Mouse (Mus musculus) neural tube, embryonic 10.5 days (tissue): ENCODE data around the gene Gm5148.

Experiments used
- DNase-seq: peaks from one replicate; pipeline ENCODE4 v3.0.0-alpha.2; 2017; ENCODE audit warnings: low spot score; ENCODE audit errors: extremely low spot score

The Gm5148 gene

DNA sequence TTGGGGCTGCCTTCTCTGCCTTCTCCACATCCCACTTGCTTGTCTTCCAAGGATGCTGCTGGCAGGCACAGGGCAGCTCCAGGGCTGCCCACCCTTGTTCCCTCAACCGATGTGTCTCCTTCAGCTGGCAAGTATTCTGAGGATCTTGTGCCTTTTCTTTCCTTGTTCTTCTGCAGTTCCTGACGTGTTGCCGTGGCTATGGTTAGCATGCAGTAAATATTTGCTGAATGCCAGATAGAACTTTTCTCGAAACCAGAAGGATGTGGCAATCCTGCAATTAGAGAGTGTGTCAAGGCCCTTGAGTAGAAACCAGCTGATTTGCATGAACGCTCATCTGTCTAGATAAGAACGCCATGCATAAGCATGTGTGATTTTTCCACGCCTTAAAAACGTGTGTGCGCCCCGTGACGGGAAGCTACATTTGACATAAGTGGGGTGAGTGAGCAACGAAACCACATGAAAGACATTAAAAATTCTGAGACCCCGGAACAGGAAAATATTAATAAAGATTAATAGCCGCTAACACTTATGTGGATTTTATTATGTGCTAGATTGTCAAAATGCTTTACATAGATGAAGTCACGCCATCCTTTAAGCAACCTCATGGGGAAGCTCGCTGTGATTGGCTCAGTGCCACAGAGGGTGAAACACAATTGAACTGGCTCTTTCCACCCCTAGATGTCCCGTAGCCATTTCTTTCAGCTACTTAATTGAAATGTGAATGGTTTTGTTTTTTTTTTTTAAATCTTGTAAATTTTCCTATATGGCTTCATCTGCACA, 14.1 kb upstream of the Gm5148 start:
- no peak for DNase-seq

DNA sequence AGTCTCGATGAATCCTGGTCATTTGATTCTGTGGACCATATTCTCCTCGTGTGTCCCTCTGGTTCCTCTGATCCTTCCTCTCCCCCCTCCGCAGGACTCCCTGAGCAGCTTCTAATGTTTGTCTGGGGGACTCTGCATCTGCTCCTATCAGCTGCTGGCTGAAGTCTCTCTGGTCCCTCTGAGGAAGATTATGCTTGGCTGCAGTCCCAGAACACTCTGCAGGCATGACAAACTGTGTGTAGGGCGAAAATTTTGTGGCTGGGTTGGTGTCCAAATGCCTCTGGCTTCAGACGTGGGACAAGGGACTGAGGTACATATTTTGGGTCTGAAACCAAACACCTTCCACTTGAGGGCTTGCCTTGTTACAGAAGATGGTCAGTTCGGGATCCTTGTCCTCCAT, 13.1 kb upstream of the Gm5148 start:
- DNase-seq, result no peak

DNA sequence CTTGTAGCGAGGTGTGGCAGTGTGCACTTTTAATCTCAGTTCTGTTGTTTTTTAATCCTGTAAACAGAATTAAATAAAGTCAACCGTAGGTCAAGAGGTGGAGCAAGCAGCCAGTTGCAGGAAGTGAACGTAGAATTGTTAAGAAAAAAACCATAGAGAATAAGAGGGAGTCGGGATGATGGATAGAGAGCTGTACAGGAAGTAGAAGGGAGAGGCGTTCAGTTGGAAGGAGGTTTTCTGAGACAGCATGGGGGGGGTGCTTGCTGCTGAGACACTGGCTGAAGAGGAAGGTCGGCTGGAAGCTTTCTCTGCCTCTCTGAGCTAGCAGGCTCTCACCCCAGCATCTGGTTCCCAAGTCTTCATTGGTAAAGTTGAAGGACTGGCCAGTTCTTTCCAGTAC, 10.9 kb upstream of the Gm5148 start:
- no peak for DNase-seq

DNA sequence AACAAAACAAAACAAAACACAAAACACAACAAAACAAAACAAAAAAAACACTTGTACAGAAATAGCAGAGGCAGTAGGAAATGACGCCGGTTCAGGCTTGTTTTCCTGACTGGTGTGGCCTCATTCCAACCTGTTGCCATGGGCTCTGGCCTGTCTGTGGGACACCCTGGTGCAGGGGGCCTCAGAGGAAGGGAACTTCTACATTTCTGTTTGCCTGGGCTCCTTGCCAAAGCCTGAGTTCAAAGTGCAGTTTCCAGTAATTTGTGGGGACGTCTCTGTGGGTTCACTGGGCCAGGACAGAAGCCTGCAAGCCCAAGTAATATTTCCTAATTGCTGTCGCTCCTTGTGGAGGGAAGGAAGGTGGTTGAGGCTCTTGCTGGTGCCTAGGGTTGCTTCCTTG, 4.9 kb upstream of the Gm5148 start:
- DNase-seq, result no peak

DNA sequence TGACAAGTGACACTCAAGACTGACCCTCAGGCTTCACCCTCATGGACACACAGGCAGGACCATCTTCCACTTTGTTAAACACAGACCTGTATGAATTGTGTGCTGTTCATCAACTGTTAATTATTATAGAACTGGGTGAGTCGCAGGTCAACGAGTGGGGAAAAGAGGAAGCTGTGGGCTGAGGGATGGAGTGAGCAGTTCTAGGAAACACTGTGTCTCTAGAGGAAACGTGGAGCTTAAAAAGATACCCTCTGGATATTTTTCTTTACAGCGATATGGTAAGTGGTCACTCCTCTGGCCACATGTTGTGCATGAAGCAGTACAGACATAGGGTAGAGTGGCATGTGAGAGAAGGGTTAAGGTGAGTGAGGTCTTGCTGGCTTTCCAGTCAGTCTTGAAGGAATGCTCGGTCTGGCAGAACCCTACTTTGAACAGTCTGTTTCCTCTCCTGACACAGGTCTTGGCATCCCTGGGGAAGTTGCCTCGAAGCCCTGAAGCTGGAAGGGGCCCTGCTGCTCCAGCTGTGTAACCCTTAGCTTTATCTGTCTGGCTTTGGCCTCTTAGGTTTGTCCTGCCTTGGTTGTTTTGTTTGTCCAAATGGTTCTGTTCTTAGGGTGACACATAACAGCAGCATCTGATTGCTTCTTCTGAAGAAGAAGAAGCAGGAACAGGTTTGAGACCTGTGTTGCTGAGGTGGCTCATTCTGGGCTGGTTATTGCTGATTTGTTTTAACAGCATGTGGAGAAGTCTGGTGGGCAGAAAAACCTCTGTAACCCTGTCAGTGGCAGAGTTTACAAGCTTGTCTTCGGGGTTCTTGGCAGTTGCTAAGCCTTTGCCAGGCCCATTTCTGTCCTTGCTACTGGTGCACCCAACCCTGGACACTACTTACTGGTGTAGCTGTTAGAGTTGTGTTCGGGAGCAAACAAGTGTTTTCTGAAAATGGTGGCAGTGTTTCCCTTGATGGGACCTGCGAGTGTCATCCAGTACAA, 4.1 kb upstream of the Gm5148 start:
- no peak for DNase-seq

DNA sequence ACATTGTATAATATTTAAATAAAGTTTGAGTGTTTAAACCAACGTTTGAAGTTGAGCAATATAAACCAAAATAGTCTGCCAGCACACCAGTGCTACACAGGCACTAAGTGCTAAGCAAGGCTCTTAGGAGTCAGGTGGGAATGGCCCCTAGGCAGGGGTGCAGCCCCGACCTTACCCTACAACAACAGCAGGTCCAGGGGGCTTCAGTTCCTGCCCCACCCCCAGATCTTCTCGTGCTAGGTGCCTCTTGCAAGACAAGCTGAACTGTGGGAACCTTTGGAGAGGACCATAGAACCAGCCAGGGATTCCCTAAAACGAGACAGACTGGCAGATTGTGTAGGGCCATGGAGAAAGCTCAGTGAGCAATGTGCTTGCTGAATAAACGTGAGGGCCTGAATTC, 3.1 kb upstream of the Gm5148 start:
- DNase-seq, result no peak

DNA sequence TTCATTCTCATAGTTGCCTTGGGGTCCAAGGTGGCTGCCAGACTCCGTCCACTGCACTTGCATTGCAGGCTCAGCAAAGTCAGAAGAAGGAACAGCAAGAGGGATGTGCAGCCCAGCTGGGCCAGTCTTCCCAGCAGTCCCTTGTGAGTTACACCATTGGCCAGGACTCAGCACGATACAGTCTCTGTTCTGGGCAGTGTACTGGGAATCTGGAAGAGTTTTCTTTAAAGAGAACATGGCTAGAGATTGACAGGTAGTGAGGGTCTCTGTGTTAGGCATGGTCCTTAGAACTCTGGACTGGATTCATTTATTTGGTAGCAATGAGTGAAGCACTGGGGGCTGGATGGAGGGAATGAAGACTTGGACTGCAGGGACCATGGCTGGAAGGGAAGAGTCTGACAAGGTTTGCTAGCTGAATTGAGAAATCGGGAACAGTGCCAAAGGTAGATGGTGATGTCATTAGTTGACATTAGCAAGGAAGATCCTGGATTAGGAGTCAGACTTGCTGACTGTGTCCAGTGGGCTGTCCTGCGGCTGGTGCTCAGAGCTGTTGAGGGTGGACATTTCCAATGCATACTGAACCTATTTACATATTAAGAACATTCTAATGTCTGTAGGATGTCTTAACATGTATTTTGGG, 2.3 kb upstream of the Gm5148 start:
- no peak for DNase-seq

DNA sequence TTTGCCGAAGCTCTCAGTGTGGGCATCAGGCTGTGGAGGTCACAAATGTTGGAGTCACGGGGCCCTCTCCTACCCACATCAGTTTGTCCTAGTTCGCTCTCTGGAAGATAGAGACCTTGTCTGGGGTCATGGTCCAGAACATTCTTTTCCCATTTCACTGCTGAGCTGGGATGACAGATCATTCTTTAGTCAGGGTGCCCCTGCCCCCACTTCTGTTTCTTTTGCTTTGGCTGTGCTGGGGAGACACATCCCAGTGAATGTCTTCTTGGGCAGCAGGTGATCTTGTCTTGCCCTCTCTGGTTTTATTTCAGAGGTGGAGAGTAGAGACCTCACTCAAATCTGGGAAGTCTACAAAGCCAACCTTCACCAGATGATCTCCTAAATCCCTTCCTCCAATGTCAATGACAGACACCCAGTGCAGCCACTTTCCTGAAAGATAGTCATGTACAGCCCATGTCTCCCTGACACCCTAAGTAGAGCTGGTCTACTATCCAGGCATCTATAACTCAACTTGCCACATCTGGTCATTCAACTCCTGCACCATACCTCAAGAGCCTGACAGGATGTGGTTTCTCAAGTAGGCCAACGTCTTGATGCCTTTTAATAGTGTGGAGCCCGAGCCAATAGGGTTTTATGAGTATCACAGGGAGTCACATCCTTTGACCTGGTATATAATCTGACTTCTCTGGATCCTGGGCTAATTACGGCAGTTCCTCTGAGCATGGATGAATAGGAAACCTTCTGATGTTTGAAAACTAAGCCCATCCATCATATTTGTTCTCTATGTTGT, 851 bp upstream of the Gm5148 start:
- DNase-seq, result no peak

DNA sequence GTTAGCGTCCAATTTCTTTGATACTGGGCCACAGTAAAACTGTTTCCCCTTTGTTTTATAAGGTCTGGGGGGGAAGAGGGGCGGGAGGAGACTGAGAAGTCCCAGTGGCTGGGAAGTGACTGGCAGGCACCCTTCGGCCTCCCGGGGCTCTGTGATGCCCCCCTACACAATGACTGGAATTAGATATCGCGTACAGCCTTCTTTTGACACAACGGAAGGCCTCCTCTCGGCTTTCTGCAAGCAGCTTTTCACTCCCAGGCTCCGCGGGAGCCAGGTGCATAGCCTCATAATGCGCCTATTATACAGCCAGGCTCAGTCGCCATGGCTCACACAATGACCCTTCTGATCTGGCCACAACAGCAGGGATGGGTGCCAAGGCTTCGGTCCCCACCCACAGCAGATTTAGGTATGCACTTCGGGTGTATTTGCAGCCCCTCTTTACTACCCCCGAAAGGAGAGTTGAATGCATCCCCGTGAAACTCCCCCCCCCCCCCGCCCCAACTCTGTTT, 574 bp downstream of the Gm5148 start:
- DNase-seq, result peak; percentile 32

DNA sequence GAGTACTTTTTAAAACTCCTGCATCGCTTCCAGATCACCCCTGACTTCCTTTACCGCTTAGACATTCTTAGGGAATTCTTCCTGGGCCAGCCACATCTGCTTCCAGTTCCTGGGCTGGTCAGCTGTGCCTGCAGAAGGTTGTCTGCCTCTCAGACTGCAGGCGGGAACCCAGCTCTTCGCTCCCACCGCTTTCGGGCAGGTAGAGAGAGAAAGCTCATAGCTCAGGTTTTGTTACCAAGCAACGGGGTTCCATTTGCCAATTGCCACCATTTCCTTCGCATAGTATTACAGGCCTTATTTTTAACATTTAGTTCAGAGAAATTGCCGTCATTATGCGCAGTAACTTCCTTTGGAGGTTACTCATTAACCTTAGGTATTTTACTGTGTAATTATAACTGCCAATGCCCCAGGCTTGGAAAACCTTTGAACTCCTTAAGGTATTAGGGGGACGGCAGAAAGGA, 1.2 kb downstream of the Gm5148 start:
- DNase-seq, result peak; percentile 51

DNA sequence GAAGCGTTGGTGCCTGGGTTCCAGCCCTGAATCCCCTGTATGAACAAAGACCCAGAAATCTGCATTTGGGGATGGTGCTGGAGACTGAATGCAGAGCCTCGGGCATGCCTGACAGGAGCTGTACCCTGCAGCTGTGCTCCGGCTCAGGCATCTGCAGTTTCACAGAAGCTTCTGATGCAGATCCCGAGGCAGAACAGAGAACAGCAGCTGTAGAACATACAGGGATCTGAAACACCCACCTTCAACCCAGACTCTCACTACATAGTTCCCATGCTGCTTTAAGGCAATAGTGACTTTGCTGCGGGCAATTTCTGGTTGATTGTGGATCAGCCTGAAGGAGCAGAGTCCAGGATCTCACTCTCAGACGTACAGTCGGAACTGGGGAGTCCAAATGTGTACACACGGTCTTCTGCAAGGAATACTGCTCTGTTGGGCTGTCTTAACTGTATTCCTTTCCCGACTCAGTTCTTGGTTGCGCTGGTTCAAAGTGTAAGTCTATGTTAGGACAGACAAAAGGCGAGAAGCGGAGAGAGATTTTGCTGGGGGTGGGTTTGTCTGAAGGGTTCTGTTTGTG, 1.7 kb downstream of the Gm5148 start:
- DNase-seq, result peak; percentile 23

DNA sequence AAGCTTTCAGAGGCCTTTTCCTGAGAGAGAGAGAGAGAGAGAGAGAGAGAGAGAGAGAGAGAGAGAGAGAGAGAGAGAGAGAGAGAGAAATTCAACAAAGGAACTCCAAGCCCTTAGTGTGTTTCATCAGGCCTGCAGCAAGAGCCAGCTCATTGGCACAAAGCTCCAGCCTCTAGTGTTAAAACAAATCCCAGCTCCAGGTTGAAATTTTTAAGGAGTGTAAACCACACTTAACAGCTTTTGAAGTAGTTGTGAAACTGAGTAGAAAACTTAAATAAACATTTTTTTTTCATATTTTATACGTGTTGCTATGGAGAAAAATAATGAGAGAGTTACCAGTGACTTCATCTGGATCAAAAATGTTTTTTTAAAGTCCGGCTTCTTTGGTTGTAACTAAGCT, 7.3 kb downstream of the Gm5148 start:
- DNase-seq, result no peak

DNA sequence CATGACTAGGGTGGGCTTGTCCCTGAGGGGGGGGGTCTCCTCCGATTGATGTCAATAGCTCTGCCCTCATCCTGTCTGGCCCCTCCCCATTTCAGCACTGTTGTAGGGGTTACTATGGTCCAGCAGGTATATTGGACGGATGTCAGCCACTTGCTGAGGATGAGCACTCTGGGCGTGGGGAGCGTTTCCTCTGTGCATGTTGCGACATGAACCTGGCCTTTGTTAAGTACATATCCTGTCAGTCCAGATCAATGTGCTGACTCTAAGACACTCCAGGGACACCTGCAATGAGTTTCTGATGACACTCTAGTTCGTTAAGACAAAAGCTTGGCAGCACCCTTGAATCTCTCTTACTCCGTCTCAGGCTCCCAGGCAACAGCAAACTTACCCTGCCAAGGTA, 8.6 kb downstream of the Gm5148 start:
- no peak for DNase-seq

DNA sequence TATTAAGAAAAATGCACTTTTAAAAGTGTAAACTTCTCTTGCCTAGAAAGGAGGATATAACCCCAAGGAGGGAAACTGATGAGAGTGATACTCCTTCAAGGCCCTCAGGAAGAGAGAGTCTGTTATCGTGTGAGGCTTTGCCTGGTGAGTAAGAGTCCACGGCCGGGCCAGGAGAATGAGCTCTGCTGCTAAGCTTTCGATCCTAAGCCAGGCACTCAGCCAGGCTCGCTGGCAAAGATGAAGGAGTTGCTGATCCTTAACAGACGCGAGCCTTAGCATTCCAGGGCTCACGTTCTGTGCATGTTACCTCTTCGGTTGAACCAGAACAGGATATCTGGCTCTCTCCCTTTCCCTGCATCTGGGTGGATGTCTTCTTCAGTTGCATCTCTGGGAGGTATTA, 11.8 kb downstream of the Gm5148 start:
- no peak for DNase-seq

DNA sequence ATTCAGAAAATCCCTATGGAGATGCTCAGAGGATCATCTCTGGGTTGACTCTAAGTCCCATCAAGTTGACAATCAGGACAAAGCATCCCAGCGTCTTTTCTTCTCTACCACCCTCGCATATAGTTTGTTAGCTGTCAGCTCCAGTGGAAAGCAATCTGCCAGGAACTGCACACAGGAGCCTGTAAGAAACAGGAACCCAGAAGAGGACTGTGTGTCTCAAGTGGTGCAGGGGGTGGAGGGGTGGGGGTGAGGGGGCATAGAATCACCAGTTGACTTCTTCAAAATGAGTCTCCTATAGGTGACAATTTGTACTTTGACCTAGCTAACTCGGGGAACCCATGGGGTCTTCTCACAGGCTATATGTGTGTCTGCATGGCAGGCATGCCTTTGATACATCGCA, 12.7 kb downstream of the Gm5148 start:
- DNase-seq, result no peak

DNA sequence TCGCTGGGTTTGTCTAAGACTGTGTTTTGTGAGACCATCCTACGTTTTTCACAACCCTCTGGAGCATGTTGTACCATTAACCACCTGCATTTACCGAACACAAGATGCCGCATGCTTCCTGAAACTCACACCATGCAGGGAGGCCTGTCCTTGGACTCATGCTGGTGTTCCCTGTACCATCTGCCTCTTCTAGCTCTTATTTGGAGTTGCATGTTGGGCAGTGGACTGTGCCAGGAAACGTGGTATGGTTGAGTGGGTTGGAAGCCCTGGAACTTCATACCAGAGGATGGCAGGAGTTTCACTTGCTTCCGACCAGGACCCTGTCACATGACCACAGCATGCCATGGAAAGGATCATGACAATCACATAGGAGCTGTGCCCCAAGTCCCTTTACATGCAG, 16.5 kb downstream of the Gm5148 start:
- no peak for DNase-seq

DNA sequence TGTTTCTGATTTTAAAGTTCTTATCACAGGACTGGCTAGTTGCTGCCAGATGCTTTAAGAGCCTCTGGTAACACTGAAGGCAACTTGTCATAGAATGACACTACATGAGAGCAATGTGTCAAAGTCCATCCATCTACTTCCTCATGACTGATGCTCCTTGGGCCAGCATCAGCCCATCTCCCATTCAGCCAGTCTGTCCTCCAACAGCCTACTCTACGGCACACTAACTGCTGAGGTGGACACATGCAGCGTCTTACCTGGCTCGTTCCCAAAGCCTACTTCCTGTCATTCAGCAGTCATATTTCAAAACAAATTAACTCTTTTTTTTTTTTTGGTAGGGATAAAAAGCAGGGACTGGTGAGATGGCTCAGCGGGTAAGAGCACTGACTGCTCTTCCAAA, 17.9 kb downstream of the Gm5148 start:
- no peak for DNase-seq

DNA sequence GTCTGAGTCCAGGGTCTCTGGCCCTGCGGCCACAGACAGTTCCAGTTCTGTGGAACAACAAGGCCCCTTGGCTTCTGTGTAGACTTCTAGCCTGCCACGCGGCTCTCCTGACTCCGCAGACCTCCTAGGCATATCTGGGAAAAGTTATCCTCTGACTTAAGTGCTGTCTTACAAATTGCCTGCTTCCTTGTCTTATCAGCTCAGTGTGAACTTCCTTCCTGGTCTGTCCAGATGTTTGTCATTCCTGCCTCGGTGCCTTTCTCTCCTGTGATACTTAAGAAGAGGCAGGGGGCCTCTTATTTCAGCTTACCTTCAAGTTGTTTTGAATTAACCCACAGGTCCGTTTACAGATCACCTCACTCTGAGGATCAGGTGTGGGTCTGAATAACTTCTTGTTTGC, 18.9 kb downstream of the Gm5148 start:
- DNase-seq, result no peak

DNA sequence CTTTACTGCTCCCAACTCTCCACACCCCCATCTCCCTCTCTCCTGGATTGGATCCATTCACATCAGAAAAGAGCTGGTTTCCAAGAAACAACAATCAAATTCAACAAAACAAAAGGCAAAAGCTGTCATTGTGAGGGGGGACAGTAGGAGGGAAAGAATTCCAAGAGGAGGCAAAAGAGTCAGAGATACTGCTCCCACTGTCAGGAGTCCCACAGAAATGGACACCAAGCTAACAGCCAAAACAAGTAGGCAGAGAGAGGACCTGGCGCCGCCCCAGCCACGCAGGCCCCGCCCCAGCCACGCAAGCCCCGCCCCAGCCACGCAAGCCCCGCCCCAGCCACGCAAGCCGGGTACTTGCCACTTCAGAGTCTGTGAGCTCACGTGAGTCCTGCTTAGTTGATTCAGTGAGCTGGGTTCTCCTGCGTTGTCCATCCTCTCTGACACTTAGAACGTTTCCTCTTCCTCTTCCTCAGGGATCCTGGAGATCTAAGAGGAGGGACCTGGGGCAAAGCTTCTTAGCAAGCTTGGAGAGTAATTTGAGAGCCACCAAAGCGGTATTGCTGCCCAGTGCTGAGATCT, 19.5 kb downstream of the Gm5148 start:
- DNase-seq, result no peak

DNA sequence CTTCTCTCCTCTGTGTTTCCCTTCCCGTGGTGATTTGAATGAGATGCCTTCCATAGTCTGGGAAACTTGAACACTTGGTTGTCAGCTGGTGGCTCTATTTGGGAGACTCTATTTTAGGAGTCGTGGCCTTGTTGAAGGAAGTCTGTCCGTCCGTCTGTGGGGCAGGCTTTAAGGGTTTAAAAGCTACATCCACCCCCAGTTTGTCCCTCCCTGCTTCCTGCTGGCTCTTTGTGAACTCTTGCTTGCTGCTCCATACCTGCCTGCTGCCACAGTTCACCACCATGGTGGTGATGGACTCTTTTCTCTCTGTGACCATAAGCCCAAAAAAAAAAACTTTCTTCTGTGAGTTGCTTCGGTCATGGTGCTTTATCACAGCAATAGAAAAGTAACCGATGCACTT, 21.2 kb downstream of the Gm5148 start:
- no peak for DNase-seq
